Mouse (Mus musculus) neural tube, embryonic 13.5 days (tissue): ENCODE measurements around the gene Ggta1. TPM values are rescaled to one million over a fixed set of nuclear protein-coding genes. Genes with fewer than 3 reads are reported as not detected.

Experiments
- ATAC-seq: fragments of 200-750 bp; cut with Nextera tagmentation; 2 replicates; pipeline ENCODE4 v1.8.0; 2017; ENCODE audit warnings: low read depth, mild to moderate bottlenecking, moderate TSS enrichment, moderate library complexity
- H3K27ac ChIP-seq: fragments of 300-500 bp; sonication (generic); replicated peaks from 2 replicates; pipeline ENCODE4 v1.5.1; 2015; ENCODE audit warnings: moderate library complexity, mild to moderate bottlenecking, inconsistent platforms
- H3K27me3 ChIP-seq: fragments of 300-500 bp; sonication (generic); 2 replicates; pipeline ENCODE4 v1.6.1; 2015; ENCODE audit warnings: mild to moderate bottlenecking, inconsistent platforms
- H3K36me3 ChIP-seq: fragments of 300-500 bp; sonication (generic); 2 replicates; pipeline ENCODE4 v1.6.1; 2015; ENCODE audit warnings: mild to moderate bottlenecking, inconsistent platforms
- H3K4me1 ChIP-seq: fragments of 300-500 bp; sonication (generic); replicated peaks from 2 replicates; pipeline ENCODE4 v1.6.1; 2015; ENCODE audit warnings: inconsistent platforms
- H3K4me2 ChIP-seq: fragments of 300-500 bp; sonication (generic); 2 replicates; pipeline ENCODE4 v1.6.1; 2015; ENCODE audit warnings: inconsistent platforms, mild to moderate bottlenecking, moderate library complexity
- H3K4me3 ChIP-seq: fragments of 300-500 bp; sonication (generic); 2 replicates; pipeline ENCODE4 v1.5.1; 2015; ENCODE audit warnings: mild to moderate bottlenecking, inconsistent platforms
- H3K9ac ChIP-seq: fragments of 300-500 bp; sonication (generic); 2 replicates; pipeline ENCODE4 v1.6.1; 2015; ENCODE audit warnings: moderate library complexity, mild to moderate bottlenecking, inconsistent platforms
- H3K9me3 ChIP-seq: fragments of 300-500 bp; sonication (generic); 2 replicates; pipeline ENCODE4 v1.6.1; 2016; ENCODE audit warnings: inconsistent platforms
- WGBS: fragments of 180-500 bp; shearing (Covaris S2); methylation state at CpG from one replicate; pipeline ENCODE4 v1.1.7; 2015; 5-methylcytosine and 5-hydroxymethylcytosine counted together
- polyA plus RNA-seq: library from polyadenylated mRNA; unstranded; fragments of >200 nt; fragmentation: Nextera tagmentation; extraction: Ambion mirVana; gene quantifications from 2 replicates; pipeline ENCODE4 v1.2.1, GENCODE M21; 2015

Gene Ggta1
- polyA plus RNA-seq, 1 experiment from 2014 or later: 8.7 TPM

DNA sequence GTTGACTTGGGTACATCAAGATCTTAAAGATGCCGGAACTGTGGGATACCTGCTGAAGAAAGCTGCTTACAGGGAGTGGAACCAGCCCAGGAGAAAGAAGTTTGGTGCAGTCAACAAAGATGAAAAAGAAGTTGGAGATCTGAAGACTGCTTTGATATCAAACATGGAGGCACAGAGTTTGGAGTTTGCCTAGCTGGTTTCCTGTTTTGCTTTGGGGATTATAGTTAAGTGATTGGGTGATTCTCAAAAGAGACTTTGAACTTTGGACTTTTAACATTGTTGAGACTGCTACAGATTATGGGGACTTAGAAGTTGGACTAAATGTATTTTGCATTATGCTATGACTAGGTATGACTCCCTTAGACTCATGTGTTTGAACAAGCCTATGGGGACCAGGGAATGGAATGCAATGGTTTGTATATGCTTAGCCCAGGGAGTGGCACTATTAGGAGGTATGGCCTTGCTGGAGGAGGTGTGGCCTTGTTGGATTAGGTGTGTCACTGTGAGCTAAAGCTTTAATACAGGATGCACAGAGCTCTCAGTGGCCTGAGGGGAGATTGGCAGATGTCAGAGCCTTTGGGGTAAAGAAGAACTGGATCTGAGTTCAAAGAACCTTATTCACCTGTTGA is 39.2 kb downstream of the Ggta1 start:
- Histone ChIP-seq H3K9me3 (no peaks in the 10 kb centered on the region), H3K36me3 (0 out of 2 replicates have a peak, but pooled peaks cover 4% of the 10 kb centered on the region), H3K4me2 (no peak overlapping the region), H3K4me3 (no peak overlapping the region), H3K9ac (no peak overlapping the region), H3K27me3 (no peaks in the 10 kb centered on the region), H3K27ac (no peak overlapping the region), H3K4me1 (peaks cover 7% of the 10 kb centered on the region)
- ATAC-seq: no peak
- WGBS: 92% methylated on average over 1 of the region's 1 CpGs

DNA sequence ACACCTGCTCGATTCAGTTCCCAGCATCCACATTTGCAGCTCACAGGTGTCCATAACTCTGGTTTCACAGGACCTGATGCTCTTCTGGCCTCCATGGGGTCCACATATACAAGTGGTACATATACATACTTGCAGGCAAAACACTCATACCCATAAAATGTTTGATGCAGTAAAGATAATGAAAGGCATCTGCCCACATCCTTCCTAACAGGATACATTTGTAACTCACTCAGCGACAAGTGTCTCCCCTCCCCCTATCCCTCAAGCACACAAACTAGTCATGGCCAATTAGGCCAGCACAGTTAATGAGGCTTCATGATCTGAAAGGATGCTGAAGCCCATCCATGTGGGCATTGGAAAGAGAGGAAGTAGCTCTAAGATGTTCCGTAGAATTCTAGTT is 40.6 kb downstream of the Ggta1 start:
- ATAC-seq: no peak

DNA sequence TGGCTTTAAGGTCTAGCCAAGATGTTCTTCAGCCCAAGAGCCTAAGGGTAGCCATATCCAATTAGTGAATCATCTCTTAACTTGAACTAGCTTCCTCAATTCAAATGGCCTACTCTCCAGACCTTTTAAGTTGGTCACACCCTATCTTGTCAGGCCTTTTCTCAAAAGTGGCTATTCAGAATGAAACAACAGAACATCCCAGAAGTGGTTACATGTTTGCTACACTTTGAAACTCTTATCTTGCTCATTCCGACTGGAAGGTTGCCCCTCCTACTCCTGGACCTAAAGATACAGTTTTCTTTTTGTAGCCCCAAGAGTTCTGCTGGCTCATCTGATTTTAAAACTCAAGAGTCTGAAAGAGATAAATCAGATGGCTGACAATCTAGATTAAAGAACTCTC is 42.4 kb downstream of the Ggta1 start:
- Histone ChIP-seq H3K27ac (no peak overlapping the region), H3K4me2 (no peak overlapping the region), H3K9me3 (no peaks in the 10 kb centered on the region), H3K9ac (no peak overlapping the region), H3K27me3 (no peaks in the 10 kb centered on the region), H3K36me3 (0 out of 2 replicates have a peak, but pooled peaks cover 4% of the 10 kb centered on the region), H3K4me3 (no peak overlapping the region), H3K4me1 (no peaks in the 10 kb centered on the region)
- no peak for ATAC-seq
- WGBS: 81% methylated on average over 1 of the region's 1 CpGs

More for the DNA sequence above, 40.6 kb downstream of the Ggta1 start:
- Histone ChIP-seq H3K27ac (no peak overlapping the region), H3K4me2 (no peak overlapping the region), H3K9me3 (no peaks in the 10 kb centered on the region), H3K4me3 (no peak overlapping the region), H3K9ac (no peak overlapping the region), H3K27me3 (no peaks in the 10 kb centered on the region), H3K36me3 (0 out of 2 replicates have a peak, but pooled peaks cover 4% of the 10 kb centered on the region), H3K4me1 (peaks cover 1% of the 10 kb centered on the region)
- WGBS: 89% methylated on average over 3 of the region's 3 CpGs

DNA sequence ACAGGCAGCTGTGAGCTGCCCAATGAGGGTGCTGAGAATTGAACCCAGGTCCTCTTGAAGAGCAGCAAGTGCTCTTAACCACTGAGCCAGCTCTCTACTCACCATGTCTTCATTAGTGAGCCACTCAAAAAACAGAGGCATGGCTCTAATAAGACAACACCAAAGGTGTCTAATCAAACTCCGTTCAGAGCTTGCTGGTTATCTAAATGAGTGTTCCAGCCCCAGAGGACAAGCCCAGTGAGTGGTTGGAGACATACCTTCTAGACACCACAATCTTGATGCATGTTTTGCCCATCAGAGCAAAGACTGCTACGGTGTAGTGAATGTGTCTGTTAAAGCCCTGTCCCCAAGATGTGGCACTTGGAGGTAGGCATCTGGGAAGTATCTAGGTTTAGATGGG is 43.4 kb downstream of the Ggta1 start:
- H3K9ac ChIP-seq: no peak overlapping the region
- no peaks in the 10 kb centered on the region for H3K27me3 ChIP-seq
- no peak for ATAC-seq
- no peaks in the 10 kb centered on the region for H3K9me3 ChIP-seq
- whole genome bisulfite sequencing: 93% methylated on average over 2 of the region's 2 CpGs
- H3K4me3 ChIP-seq: no peak overlapping the region
- H3K4me2 ChIP-seq: no peak overlapping the region
- H3K36me3 ChIP-seq: 0 out of 2 replicates have a peak, but pooled peaks cover 4% of the 10 kb centered on the region
- H3K27ac ChIP-seq: no peak overlapping the region
- no peaks in the 10 kb centered on the region for H3K4me1 ChIP-seq

DNA sequence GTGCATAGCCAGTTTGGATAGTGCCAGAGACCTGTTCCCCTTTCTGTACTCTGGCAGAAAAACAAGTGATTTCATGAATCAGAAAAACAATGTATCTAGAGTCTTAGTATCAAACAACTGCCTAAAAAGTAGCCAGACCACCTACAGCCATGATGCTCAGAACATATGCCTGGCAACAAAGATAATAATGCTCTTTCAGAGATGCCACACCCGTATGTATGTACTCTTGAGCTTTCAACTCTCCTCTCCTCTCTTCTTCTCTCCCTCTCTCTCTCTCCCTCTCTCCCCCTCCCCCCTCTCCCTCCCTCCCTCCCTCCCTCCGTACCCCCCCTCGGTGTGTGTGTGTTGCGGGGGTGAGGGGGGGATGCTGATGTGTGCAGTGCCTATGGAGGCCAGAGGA is 43.8 kb downstream of the Ggta1 start:
- no peaks in the 10 kb centered on the region for H3K9me3 ChIP-seq
- H3K27me3 ChIP-seq: no peaks in the 10 kb centered on the region
- H3K4me2 ChIP-seq: no peak overlapping the region
- 0 out of 2 replicates have a peak, but pooled peaks cover 4% of the 10 kb centered on the region for H3K36me3 ChIP-seq
- H3K9ac ChIP-seq: no peak overlapping the region
- ATAC-seq: no peak
- H3K4me3 ChIP-seq: no peak overlapping the region
- H3K4me1 ChIP-seq: no peaks in the 10 kb centered on the region
- H3K27ac ChIP-seq: no peak overlapping the region
- 95% methylated on average over 4 of the region's 4 CpGs for WGBS

DNA sequence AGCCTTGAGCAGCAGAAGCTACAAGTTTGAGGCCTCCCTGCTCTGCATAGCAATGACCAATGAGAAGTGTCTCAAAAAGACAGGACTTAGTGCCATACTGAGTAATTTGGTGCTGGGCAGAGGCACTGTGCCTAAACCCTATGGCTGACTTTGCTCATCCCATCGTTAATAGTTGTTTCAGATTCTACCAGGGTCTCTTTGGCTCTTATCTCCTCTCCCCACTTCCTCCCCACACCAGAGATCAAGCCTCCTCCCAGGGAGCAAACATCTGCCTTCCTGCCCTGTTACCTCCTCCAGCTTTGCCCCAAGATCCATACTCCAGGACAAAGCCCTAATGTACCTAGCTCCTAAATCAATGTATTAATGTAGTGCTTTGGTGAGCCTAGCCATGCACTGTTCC is 45.8 kb downstream of the Ggta1 start:
- no peak overlapping the region for H3K27ac ChIP-seq
- H3K4me3 ChIP-seq: no peak overlapping the region
- ATAC-seq: no peak
- no peaks in the 10 kb centered on the region for H3K27me3 ChIP-seq
- H3K36me3 ChIP-seq: 0 out of 2 replicates have a peak, but pooled peaks cover 4% of the 10 kb centered on the region
- H3K9me3 ChIP-seq: no peaks in the 10 kb centered on the region
- H3K9ac ChIP-seq: no peak overlapping the region
- H3K4me2 ChIP-seq: no peak overlapping the region
- no peaks in the 10 kb centered on the region for H3K4me1 ChIP-seq
- WGBS: 83% methylated on average over 1 of the region's 1 CpGs

DNA sequence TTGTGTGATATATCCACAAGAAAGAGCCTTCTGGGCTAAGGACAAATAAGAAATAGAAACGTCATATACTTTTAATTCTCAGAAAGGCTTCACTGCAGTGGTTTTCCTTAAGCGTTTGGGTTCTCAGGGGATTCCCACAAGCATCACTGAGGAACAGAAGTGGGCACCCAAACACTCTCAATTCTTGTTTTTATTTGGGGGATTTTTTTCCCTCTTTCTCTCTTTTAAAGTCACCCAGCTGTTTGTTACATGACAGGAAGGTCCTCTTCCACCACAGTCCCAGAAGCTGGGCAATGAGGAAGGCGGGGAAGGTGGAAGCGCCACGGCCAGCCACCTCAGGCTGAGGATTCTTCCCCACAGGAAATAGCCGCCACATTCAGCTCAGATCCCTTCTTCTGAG is 46.6 kb downstream of the Ggta1 start:
- 91% methylated on average over 6 of the region's 6 CpGs for WGBS
- H3K4me2 ChIP-seq: no peak overlapping the region
- no peaks in the 10 kb centered on the region for H3K4me1 ChIP-seq
- ATAC-seq: no peak
- H3K36me3 ChIP-seq: 0 out of 2 replicates have a peak, but pooled peaks cover 4% of the 10 kb centered on the region
- no peaks in the 10 kb centered on the region for H3K27me3 ChIP-seq
- no peaks in the 10 kb centered on the region for H3K9me3 ChIP-seq
- H3K4me3 ChIP-seq: no peak overlapping the region
- no peak overlapping the region for H3K27ac ChIP-seq
- no peak overlapping the region for H3K9ac ChIP-seq

DNA sequence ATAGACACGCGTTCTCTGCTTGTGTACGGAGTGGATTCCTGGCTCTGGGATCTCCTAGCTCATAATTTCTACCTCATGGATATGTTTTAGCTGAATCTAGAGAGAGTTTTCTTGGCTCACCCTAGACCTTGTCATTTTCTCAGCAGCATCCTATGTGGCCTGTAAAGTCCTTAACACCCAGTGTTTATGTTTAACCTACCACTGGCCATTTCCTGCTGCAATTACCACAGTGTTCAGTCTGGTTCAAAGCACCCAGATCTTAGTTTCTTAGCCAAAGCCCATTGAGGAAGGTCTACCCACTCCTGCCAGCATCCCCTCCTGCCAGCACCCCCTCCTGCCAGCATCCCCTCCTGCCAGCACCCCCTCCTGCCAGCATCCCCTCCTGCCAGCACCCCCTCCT is 50.2 kb downstream of the Ggta1 start:
- no peak overlapping the region for H3K4me3 ChIP-seq
- no peaks in the 10 kb centered on the region for H3K9me3 ChIP-seq
- no peak overlapping the region for H3K4me2 ChIP-seq
- H3K36me3 ChIP-seq: no peaks in the 10 kb centered on the region
- no peak for ATAC-seq
- no peak overlapping the region for H3K9ac ChIP-seq
- 97% methylated on average over 3 of the region's 3 CpGs for WGBS
- no peak overlapping the region for H3K27ac ChIP-seq
- no peaks in the 10 kb centered on the region for H3K4me1 ChIP-seq
- H3K27me3 ChIP-seq: no peaks in the 10 kb centered on the region

DNA sequence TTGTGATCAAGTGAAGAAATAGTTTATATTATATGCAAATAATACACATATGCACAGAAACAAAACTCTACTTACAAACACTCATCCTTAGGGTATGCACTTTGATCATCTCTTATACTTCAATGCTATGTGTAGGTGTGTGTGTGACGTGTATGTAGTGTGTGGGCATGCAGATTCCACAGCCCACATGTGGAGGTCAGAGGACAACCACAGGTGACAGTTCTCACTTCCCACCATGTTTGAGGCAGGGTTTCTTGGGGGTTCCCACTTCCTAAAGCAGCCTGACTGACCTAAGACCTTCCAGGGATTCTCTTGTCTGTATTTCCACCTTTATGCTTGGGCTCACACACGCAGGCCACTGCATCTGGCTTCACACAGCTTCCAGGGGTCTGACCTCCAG is 50.8 kb downstream of the Ggta1 start:
- Histone ChIP-seq H3K9ac (no peak overlapping the region), H3K27ac (no peak overlapping the region), H3K9me3 (no peaks in the 10 kb centered on the region), H3K4me1 (no peaks in the 10 kb centered on the region), H3K4me3 (no peak overlapping the region), H3K4me2 (no peak overlapping the region), H3K27me3 (no peaks in the 10 kb centered on the region), H3K36me3 (no peaks in the 10 kb centered on the region)
- no peak for ATAC-seq
- 83% methylated on average over 2 of the region's 2 CpGs for WGBS

DNA sequence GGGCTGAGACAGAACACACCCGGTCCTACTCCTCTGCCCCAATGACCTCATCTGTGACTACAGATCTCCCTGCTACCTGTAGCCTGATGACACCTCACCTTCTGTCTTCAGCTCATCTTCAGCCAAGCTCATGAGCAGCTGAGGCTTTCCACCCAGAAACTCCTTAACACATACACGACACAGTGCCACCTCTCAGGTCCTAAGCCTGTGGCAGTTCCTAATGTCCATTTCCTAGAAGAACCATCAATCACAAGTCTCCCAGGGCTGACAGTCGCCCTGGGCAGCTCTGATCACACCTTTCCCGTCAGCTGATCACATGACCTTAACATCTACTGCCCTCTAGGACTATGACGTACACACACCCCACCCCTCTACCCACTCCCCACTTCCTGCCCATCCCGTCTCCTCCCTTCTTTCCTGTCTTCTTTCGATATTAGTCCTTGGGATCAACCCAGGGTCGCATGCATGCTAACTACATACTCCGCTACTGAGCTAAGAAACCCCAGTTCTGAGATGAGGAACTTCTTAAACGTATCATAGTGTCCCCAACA is 51.3 kb downstream of the Ggta1 start:
- WGBS: 85% methylated on average over 10 of the region's 10 CpGs
- no peak overlapping the region for H3K27ac ChIP-seq
- ATAC-seq: no peak

DNA sequence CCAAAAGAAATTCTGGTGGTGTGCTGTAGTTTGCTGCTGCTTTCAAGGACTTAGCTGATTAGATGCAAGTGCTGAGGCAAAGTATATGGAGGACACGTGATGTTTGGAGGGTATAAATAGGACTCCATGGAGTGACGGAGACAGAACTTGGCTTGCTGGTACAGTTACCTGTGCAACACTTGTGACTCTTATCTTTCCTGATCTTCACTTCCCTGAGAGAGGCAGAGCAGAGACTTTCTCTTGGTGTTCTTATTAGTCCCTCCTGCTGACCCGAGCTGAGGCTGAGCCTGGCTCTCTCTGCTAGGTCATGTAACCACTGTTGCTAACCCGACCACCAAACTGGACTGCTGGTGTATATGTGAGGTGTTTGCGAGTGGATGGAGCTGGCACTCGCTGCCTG is 53.6 kb downstream of the Ggta1 start:
- 92% methylated on average over 6 of the region's 6 CpGs for WGBS
- no peaks in the 10 kb centered on the region for H3K27me3 ChIP-seq
- no peaks in the 10 kb centered on the region for H3K4me1 ChIP-seq
- H3K27ac ChIP-seq: no peak overlapping the region
- H3K9me3 ChIP-seq: no peaks in the 10 kb centered on the region
- H3K4me2 ChIP-seq: no peak overlapping the region
- no peaks in the 10 kb centered on the region for H3K36me3 ChIP-seq
- H3K4me3 ChIP-seq: no peak overlapping the region
- no peak for ATAC-seq
- no peak overlapping the region for H3K9ac ChIP-seq

More for the DNA sequence above, 51.3 kb downstream of the Ggta1 start:
- Histone ChIP-seq H3K36me3 (no peaks in the 10 kb centered on the region), H3K9me3 (no peaks in the 10 kb centered on the region), H3K27me3 (no peaks in the 10 kb centered on the region), H3K9ac (no peak overlapping the region), H3K4me3 (no peak overlapping the region), H3K4me1 (no peaks in the 10 kb centered on the region), H3K4me2 (no peak overlapping the region)

DNA sequence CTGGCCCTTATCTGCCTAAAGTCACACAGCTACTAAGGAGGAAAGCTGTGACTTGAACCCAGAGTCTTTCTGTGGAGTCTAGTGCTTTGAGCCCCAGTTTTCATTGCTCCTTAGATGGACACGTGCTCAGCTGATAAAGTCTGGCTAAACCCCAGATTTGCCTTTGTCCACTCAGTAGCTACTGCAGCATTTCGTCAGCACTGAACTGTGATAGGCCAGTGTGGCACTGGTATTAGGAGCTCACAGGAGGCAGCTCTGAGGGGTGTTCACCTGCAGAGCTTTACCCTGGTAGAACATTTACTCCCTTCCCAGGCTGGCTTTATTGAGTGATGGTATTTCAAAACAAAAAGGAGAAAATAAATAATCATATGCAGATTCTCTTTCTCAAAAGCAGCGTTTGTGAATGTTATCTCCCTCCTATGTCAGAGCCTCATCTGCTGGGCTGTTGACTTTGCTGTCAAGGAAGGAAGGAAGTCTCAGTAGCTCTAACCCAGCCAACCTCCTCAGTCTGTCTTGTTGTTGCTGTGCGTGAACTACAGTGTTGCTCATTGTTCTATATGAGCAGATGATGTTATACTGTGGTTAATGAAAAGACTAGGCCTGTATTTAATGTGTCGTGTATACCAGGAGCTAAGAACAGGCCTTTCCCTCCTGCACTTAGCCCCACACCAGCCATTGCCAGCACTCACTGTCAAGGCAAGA is 54.5 kb downstream of the Ggta1 start:
- H3K36me3 ChIP-seq: no peaks in the 10 kb centered on the region
- no peak overlapping the region for H3K4me3 ChIP-seq
- no peaks in the 10 kb centered on the region for H3K4me1 ChIP-seq
- no peak for ATAC-seq
- H3K9ac ChIP-seq: no peak overlapping the region
- no peaks in the 10 kb centered on the region for H3K27me3 ChIP-seq
- H3K9me3 ChIP-seq: no peaks in the 10 kb centered on the region
- H3K27ac ChIP-seq: no peak overlapping the region
- 87% methylated on average over 5 of the region's 5 CpGs for WGBS
- H3K4me2 ChIP-seq: no peak overlapping the region
